Mouse (Mus musculus) E14TG2a.4 (cell line): ENCODE results near the gene Nfam1.

Source experiments
- CTCF ChIP-seq: conservative IDR thresholded peaks from 2 replicates; pipeline ENCODE4 v1.5.1; 2014; ENCODE audit warnings: low read length
- NANOG ChIP-seq: IDR thresholded peaks from 2 replicates; pipeline ENCODE4 v1.6.1; 2014; ENCODE audit warnings: borderline replicate concordance, low read length, mixed read lengths
- POU5F1 ChIP-seq: IDR thresholded peaks from 2 replicates; pipeline ENCODE4 v1.6.1; 2014; ENCODE audit warnings: low read length, borderline replicate concordance

DNA sequence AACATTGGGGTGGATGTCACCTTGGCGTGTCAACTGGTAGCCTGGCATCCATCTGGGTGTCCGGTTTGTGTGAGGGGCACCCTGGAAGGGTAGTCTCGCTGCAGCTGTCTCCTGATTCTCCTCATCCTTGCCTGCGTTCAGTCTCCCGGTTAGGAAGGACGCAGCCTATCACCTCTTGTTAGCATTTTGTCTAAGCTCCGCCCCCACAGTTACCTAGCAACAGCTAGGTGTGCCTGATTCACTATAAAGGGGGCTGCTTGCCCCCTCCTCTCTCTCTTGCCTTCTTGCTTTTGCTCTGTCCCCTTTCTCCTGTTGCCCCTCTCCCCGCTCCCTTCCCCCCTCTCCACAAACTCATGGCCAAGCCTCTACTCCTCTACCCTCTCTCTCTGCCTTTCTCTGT, 10.2 kb downstream of the Nfam1 start:
- TF ChIP-seq CTCF (no peak), NANOG (no peak), POU5F1 (no peak)
